Mouse (Mus musculus) kidney, adult 2 months (tissue): ENCODE results near the gene Ccdc160. TPM values are rescaled to one million over a fixed set of nuclear protein-coding genes. Genes with fewer than 3 reads are reported as not detected.

Source experiments
- DNase-seq: peaks from one replicate; pipeline ENCODE4 v3.0.0; 2021
- H3K27ac ChIP-seq: fragments of 200-500 bp; 2 replicates; pipeline ENCODE4 v1.5.1; 2012; ENCODE audit warnings: low read depth, low read length, control low read depth, inconsistent platforms; ENCODE audit not compliant: insufficient read depth
- H3K27me3 ChIP-seq: fragments of 200-500 bp; replicated peaks from 2 replicates; pipeline ENCODE4 v1.6.1; 2012; ENCODE audit warnings: mild to moderate bottlenecking, moderate library complexity, low read length, inconsistent platforms; ENCODE audit not compliant: control insufficient read depth, insufficient read depth
- H3K36me3 ChIP-seq: fragments of 200-500 bp; 2 replicates; pipeline ENCODE4 v1.6.1; 2012; ENCODE audit warnings: mild to moderate bottlenecking, moderate library complexity, low read length, inconsistent platforms; ENCODE audit not compliant: control insufficient read depth, insufficient read depth
- H3K4me1 ChIP-seq: fragments of 200-500 bp; 2 replicates; pipeline ENCODE4 v1.6.1; 2011; ENCODE audit warnings: low read length; ENCODE audit not compliant: control insufficient read depth, insufficient read depth
- H3K4me3 ChIP-seq: fragments of 200-500 bp; 2 replicates; pipeline ENCODE4 v1.5.1; 2011; ENCODE audit warnings: mild to moderate bottlenecking, low read depth, low read length, control low read depth; ENCODE audit not compliant: insufficient read depth
- CTCF ChIP-seq: fragments of 200-500 bp; conservative IDR thresholded peaks from 2 replicates; pipeline ENCODE4 v1.5.1; 2011; ENCODE audit warnings: low read depth, mild to moderate bottlenecking, control low read depth, low read length, moderate library complexity, mixed read lengths; ENCODE audit not compliant: insufficient read depth, insufficient read length
- POLR2A ChIP-seq: fragments of 200-500 bp; IDR thresholded peaks from one replicate; pipeline ENCODE4 v1.6.1; 2011; ENCODE audit warnings: low read depth, low read length, control low read depth
- WGBS: fragments of 180-500 bp; shearing (Covaris S2); methylation state at CpG from one replicate; pipeline ENCODE4 v1.1.7; 2018; 5-methylcytosine and 5-hydroxymethylcytosine counted together
- polyA plus RNA-seq: library from polyadenylated mRNA; depleted of rRNA; stranded (reverse); fragments of >200 nt; gene quantifications from 2 replicates; pipeline ENCODE4 v1.2.3, GENCODE M21; 2012; rRNA removed

Ccdc160 gene
- polyA plus RNA-seq, result 1.0 and 1.1 TPM in 2 replicates

GRCm38 (mm10) chrX:52790980-52791593 lies at the start of gene Ccdc160:
Ccdc160 (plus strand) TSS chrX:52791200.
- no peaks in the 10 kb centered on the region; the same call in 1 of the 2 replicates for H3K4me1 ChIP-seq
- no peaks in the 10 kb centered on the region for H3K27me3 ChIP-seq
- H3K4me3 ChIP-seq, result peak within 1 kb of the TSS; percentile 51
- no peaks in the 10 kb centered on the region for H3K36me3 ChIP-seq
- 2% methylated on average over 26 of the region's 26 CpGs for WGBS
- H3K27ac ChIP-seq, result peak within 1 kb of the TSS; percentile 91
- peak; percentile 88 for DNase-seq
- TF ChIP-seq POLR2A (peak; percentile 30), CTCF (no peak)

GRCm38 (mm10) chrX:52743781-52744180 lies 47.2 kb upstream of the Ccdc160 start:
- peak; percentile 1 for DNase-seq
- peaks cover under 1% of the 10 kb centered on the region; the same call in 1 of the 2 replicates for H3K4me1 ChIP-seq
- 4% methylated on average over 15 of the region's 15 CpGs for WGBS
- peak overlapping the region; percentile 49 for H3K4me3 ChIP-seq
- TF ChIP-seq CTCF (no peak), POLR2A (no peak)
- no peaks in the 10 kb centered on the region for H3K27me3 ChIP-seq
- H3K36me3 ChIP-seq, result no peaks in the 10 kb centered on the region
- H3K27ac ChIP-seq, result no peak overlapping the region

- TF ChIP-seq CTCF (no peak), POLR2A (no peak)
Measured at GRCm38 (mm10) chrX:52744201-52745051, 46.6 kb upstream of the Ccdc160 start.

GRCm38 (mm10) chrX:52745462-52745861 lies 45.5 kb upstream of the Ccdc160 start:
- Histone ChIP-seq H3K27me3 (no peaks in the 10 kb centered on the region), H3K36me3 (no peaks in the 10 kb centered on the region), H3K4me3 (no peak overlapping the region), H3K27ac (no peak overlapping the region), H3K4me1 (no peaks in the 10 kb centered on the region; the same call in 1 of the 2 replicates)
- WGBS, result 7% methylated on average over 8 of the region's 8 CpGs
- TF ChIP-seq POLR2A (no peak), CTCF (no peak)
- peak; percentile 0 for DNase-seq

More at GRCm38 (mm10) chrX:52744201-52745051, 46.6 kb upstream of the Ccdc160 start:
- 3% methylated on average over 50 of the region's 50 CpGs for WGBS
- peak; percentile 28 for DNase-seq
- peak overlapping the region; percentile 49 for H3K4me3 ChIP-seq
- H3K4me1 ChIP-seq, result no peaks in the 10 kb centered on the region; the same call in 1 of the 2 replicates
- H3K27ac ChIP-seq, result no peak overlapping the region
- no peaks in the 10 kb centered on the region for H3K27me3 ChIP-seq
- H3K36me3 ChIP-seq, result no peaks in the 10 kb centered on the region

- WGBS, result 4% methylated on average over 10 of the region's 10 CpGs
- no peak overlapping the region for H3K4me3 ChIP-seq
Measured at GRCm38 (mm10) chrX:52745917-52746316, 45.1 kb upstream of the Ccdc160 start.

GRCm38 (mm10) chrX:52746849-52747248 lies 44.2 kb upstream of the Ccdc160 start:
- DNase-seq, result no peak
- H3K4me3 ChIP-seq, result no peak overlapping the region
- no peaks in the 10 kb centered on the region for H3K27me3 ChIP-seq
- no peaks in the 10 kb centered on the region for H3K36me3 ChIP-seq
- no peaks in the 10 kb centered on the region; the same call in 1 of the 2 replicates for H3K4me1 ChIP-seq
- 82% methylated on average over 1 of the region's 1 CpGs for WGBS
- TF ChIP-seq POLR2A (no peak), CTCF (no peak)
- no peak overlapping the region for H3K27ac ChIP-seq

More at GRCm38 (mm10) chrX:52745917-52746316, 45.1 kb upstream of the Ccdc160 start:
- H3K27ac ChIP-seq, result no peak overlapping the region
- no peaks in the 10 kb centered on the region; the same call in 1 of the 2 replicates for H3K4me1 ChIP-seq
- TF ChIP-seq POLR2A (no peak), CTCF (no peak)
- H3K36me3 ChIP-seq, result no peaks in the 10 kb centered on the region
- peak; percentile 9 for DNase-seq
- no peaks in the 10 kb centered on the region for H3K27me3 ChIP-seq
